Mouse (Mus musculus): ENCODE results near the gene Gm27179. TPM values are rescaled to one million over a fixed set of nuclear protein-coding genes. Genes with fewer than 3 reads are reported as not detected.

Gene Gm27179
- polyA plus RNA-seq, 1 experiment from 2014 or later, result 0.10 TPM

Other genes starting within 250 kb of the Gm27179 start
- gene Synb, start 218.2 kb downstream of the Gm27179 start, polyA plus RNA-seq (2016; fragmentation: Nextera tagmentation; extraction: Ambion mirVana), result 0.05 and 0.12 TPM in 2 replicates
- gene Gm16867, start 9.2 kb downstream of the Gm27179 start, polyA plus RNA-seq (2016; fragmentation: Nextera tagmentation; extraction: Ambion mirVana), result not detected in 2 replicates
- 8.4 TPM in 2 replicates for gene Entpd4b, start 42.9 kb upstream of the Gm27179 start, polyA plus RNA-seq (2016; fragmentation: Nextera tagmentation; extraction: Ambion mirVana)

All from hindbrain, embryonic 10.5 days (tissue).